Mouse (Mus musculus) effector memory CD4-positive, alpha-beta T cell, adult 5 months (primary cell): ENCODE measurements around the gene Tyk2. TPM values are rescaled to one million over a fixed set of nuclear protein-coding genes. Genes with fewer than 3 reads are reported as not detected.

ENCODE experiments used
- polyA plus RNA-seq: library from polyadenylated mRNA; unstranded; fragments of 100-300 nt; shearing (Covaris generic); gene quantifications from one replicate; pipeline ENCODE4 v1.2.1, GENCODE M21; 2017

The Tyk2 gene
- polyA plus RNA-seq: 62.4 TPM

DNA sequence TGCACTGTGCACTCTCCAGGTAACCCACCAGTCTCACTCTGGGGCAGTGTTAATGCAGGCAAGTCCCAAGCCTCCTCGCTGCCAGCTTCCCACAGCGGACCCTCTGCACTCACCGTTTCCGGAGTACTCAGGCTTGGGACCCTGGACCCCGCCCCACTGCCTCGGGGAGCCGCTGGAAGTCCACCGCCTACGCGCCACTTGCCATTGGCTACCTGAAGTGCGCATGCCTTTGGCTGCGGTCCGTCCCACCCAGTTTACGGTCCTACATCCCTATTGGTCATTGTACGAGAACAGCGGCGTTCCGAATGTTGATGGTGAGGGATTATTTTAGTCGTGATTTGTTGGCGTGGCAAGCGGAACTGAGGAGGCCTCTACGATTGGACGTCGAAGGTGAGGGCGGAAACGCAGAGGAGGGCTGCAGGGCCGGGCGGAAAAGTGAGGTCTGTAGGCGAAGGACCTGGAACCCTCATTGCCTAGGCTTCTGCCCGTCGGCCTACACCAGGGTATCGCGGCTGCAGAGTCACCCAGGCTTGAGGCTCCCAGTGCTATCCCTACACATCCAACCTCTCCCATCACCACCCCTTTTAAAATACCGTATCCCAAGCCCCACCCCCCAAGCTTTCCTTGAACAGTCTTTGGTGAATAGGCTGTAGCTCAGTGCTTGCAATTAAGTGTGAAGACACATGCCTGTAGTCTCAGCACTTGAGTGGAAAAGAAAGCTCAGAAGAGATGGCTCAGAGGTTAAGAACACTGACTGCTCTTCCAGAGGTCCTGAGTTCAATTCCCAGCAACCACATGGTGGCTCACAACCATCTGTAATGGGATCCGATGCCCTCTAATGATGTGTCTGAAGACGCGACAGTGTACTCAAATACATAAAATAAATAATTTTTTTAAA lies at the start of gene Tyk2:
Gene Tyk2 (minus strand): TSS at position 185 of the 898 bp plus-strand sequence.

DNA sequence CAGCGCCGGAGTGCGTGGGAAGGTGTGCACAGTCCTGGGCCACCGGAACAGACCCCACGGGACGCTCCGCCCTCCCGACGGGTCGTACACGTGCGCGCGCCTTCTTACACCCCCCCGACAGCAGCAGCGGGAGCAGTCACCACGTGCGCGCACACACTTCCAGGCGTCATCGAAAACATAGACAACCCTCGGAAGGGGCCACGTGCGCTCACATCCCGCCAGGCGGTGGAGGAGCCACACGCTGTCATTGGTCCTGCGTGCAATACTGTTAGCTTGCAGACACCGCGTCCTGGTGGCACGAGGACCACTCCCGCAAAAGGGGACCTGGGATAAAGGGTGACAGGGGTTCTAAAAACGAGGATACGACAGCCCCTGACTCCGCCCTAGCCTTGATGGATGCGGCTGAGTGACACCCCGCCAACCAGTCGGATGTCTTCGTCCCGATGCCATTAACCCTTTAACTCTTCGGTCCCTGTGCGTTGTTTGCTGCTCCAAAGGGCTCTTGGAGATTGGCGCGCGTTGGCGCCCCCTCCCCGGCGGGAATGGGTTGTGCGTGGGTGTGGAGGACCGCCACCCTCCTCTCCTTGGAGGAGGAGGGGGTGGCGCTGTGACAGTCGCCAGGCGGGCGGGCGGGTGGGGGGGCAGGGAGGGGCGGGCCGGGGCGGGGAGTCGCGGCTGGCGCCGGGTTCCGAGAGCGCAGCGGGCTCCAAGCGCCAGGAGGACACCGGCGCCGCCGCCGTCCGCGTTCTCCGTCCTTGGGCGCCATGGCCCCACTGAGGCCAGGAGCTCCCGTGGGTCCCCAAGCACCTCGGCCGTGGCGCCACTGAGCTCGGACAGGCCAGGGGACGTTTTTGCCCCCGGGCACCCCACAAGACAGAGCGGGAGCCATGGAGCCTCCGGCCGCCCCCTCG lies 34.3 kb upstream of the Tyk2 start, which contains the start of gene Pde4a:
Gene Pde4a (plus strand): TSS at position 674 of the 911 bp plus-strand sequence.

DNA sequence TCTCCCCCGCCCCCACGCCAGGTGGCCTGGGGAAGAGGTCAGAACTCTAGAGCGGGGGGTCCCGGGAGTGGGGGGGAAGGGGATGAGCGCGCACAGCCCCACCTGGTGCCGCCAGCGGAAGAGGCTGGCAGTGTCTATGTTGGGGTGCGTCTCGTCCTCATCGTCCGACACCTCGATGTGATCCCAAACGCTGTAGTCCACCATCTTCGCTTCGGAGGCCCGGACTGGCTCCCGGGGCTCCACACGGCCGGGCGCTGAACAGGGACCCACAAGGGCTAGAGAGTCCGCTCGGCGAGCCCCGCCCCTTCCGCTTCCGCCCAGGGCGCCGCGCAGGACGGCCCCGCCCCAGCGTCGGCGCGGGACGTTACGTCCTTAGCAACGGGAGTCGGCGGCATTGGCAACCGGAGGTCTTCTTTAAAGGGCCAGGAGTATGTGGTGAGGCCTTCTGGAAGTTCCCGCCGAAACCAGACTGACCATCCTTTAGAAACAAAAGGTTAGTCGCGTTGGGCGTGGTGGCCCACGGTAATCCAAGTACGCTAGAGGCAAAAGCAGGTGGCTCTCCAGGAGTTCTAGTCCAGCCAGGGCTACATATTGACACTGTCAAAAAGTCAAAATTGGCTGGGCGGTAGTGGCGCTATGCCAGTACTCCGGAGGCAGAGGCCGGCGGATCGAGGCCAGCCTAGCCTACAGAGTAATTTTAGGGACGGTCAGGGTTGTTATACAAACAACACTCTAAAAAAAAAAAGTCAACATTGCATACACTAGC lies 18.8 kb upstream of the Tyk2 start, which contains the start of gene Cdc37:
Gene Cdc37 (minus strand): TSS at position 329 of the 766 bp plus-strand sequence.

DNA sequence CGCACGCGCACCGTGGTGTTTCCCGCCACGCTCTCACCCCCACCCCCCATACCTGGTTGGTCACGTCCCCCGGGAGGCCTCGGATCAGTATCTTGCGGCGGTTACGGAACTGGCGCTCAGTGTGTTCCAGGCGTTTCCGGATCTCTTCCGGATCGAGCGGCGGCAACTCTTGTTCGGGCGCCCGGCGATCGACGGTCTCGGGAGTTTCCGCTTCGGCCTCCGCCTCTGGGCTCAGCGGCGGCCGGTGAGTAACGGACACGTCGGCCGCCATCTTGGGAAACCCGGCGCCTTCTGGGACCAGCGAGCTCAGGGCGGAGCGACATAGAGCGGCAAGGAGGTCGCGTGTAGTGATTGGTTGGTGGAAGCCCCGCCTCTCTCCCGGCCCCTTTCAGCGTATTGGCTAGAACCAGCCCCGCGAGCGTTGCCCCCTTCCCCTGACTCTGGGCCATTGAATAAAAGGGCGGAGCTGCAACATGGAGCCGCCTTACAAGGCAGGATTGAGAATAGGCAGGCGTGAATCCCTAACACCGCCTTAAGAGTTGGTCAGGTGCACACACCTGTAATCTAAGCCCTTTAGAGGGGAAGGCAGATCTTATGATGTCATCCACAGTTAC lies 39.2 kb downstream of the Tyk2 start, which contains the start of the genes Gm38431 and Raver1:
Gene Gm38431 (minus strand): TSS at position 291 of the 614 bp plus-strand sequence.
Gene Raver1 (minus strand): TSS at position 302 of the 614 bp plus-strand sequence.

DNA sequence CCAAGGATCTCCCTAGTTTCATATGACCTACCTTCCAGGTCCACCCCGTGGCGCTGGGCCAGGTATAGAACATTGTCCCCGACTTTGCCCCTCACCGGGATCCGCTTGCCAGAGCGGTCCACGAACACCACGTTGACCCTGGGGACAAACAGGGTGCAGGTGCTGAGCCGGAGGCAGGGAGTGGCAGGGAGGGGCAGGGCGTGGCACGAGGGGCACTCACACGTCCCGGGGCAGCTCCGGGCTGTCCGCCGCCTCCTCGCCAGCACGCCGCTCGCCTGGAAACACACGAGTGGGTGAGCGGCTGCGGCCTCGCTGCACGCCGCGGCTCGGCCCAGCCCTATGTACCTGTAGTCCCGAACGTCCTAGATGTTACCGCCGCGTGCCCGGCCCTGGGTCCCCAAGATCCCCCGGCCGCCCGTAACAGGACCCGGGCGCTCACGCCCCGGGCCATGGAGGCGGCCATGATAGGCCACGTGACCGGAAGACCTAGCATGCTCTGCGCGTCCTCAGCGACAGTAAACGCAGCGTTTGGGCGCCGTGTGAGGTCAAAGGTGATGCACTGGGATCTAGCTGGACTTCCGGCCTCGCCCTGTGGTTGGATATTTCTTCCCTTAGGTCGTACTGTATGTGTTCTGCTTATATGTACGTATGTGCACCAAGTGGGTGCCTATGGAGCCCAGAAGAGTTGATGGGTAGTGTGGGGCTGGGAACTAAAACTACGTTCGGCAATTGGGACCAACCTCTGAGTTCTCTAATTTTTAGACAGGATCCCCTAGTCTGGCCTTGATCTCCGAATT lies 57.8 kb downstream of the Tyk2 start, which contains the start of the genes Gm49373 and Fdx1l:
Gene Gm49373 (minus strand): TSS at position 53 of the 797 bp plus-strand sequence.
Gene Fdx1l (minus strand): TSS at position 571 of the 797 bp plus-strand sequence.

DNA sequence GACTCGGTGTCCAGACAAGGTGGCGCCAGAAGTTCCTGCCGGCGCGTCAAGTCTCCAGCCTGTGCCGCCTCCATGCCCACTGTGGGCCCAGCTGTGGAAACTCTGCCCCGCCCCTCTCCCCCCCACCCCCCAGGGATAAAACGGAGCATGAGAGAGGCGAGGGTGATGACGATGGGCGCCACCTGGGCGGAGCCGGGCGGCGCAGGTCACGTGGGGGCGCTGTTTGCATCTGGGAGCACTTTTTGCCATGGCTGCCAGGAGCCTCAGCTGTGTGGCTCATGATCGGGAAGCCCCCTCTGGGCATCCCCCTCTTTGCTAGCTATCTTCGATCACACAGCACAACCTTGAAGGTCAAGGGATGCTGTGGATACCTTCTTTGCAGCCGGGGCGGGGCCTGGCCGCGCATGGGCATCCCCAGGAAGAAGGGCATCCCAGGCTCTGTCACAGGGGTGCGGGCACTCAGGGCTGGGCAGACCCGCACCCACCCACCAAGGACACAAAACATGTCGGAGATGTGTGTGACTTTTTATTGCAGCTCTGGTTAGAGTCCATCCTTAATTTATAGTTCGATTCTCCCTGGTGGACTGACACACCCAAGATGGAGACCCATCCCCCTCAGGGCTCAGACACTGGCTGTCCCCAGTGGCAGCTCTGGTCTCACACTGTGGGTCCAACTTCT lies 63.9 kb downstream of the Tyk2 start, which contains the start of gene Zglp1:
Gene Zglp1 (minus strand): TSS at position 88 of the 679 bp plus-strand sequence.

Other genes with a start within 250 kb of the Tyk2 start
- gene Ppan, start 243.1 kb downstream of the Tyk2 start, polyA plus RNA-seq: 122 TPM
- 312 TPM for gene Eif3g, start 232.6 kb downstream of the Tyk2 start, polyA plus RNA-seq
- gene Dnmt1, start 171.4 kb downstream of the Tyk2 start, polyA plus RNA-seq: 56.1 TPM
- gene S1pr2, start 154.5 kb downstream of the Tyk2 start, polyA plus RNA-seq: 16.7 TPM
- gene Mrpl4, start 128.5 kb downstream of the Tyk2 start, polyA plus RNA-seq: 88.5 TPM
- gene Icam1, start 115.3 kb downstream of the Tyk2 start, polyA plus RNA-seq: 141 TPM
- 1.4 TPM for gene Icam4, start 101.9 kb downstream of the Tyk2 start, polyA plus RNA-seq
- 0.59 TPM for gene Icam5, start 99.2 kb downstream of the Tyk2 start, polyA plus RNA-seq
- not detected for gene Zglp1, start 64.2 kb downstream of the Tyk2 start, polyA plus RNA-seq
- 0.26 TPM for gene Gm49373, start 58.1 kb downstream of the Tyk2 start, polyA plus RNA-seq
- 35.9 TPM for gene Fdx1l, start 57.6 kb downstream of the Tyk2 start, polyA plus RNA-seq
- 4.2 TPM for gene Gm38431, start 39.2 kb downstream of the Tyk2 start, polyA plus RNA-seq
- gene Raver1, start 39.2 kb downstream of the Tyk2 start, polyA plus RNA-seq: 60.3 TPM
- gene Cdc37, start 18.7 kb upstream of the Tyk2 start, polyA plus RNA-seq: 304 TPM
- 3.2 TPM for gene Pde4a, start 34.5 kb upstream of the Tyk2 start, polyA plus RNA-seq
- gene Keap1, start 108.1 kb upstream of the Tyk2 start, polyA plus RNA-seq: 27.0 TPM
- gene S1pr5, start 117.2 kb upstream of the Tyk2 start, polyA plus RNA-seq: 0.79 TPM
- gene Atg4d, start 134.1 kb upstream of the Tyk2 start, polyA plus RNA-seq: 68.1 TPM
- 25.7 TPM for gene Kri1, start 156.7 kb upstream of the Tyk2 start, polyA plus RNA-seq
- 50.4 TPM for gene Cdkn2d, start 160.2 kb upstream of the Tyk2 start, polyA plus RNA-seq
- 1.1 TPM for gene Ap1m2, start 181.1 kb upstream of the Tyk2 start, polyA plus RNA-seq
- gene Slc44a2, start 189.5 kb upstream of the Tyk2 start, polyA plus RNA-seq: 292 TPM
- 58.8 TPM for gene Ilf3, start 236.6 kb upstream of the Tyk2 start, polyA plus RNA-seq